23 mouse cellular contexts compared by ENCODE assay signal in genomic region chr2:11738794-11739193, GRCm38 (mm10). TPM values are rescaled to one million over a fixed set of nuclear protein-coding genes. Genes with fewer than 3 reads are reported as not detected.
DNase-seq lines count a peak whose midpoint lies in the region; ATAC-seq and TF ChIP-seq lines count a peak whose summit lies in the region.
"Had no signal": no experiment of that assay in that cellular context is flagged by ENCODE, and none has a peak within 500 bp of the region (broad histone marks: within the 10 kb centered on the region; RNA-seq: fewer than 3 reads in every experiment).

No protein-coding gene starts in this region.

- peaks cover 56% of the 10 kb centered on the region for H3K36me3 ChIP-seq in hindbrain, embryonic 12.5 days
- H3K36me3 ChIP-seq in hindbrain, embryonic 14.5 days (replicated peaks; ENCODE audit: control insufficient read depth, insufficient read depth), result peaks cover 58% of the 10 kb centered on the region
- peaks cover 60% of the 10 kb centered on the region for H3K36me3 ChIP-seq in midbrain, embryonic 13.5 days
- H3K36me3 ChIP-seq in midbrain, embryonic 10.5 days, result peaks cover 57% of the 10 kb centered on the region
- H3K36me3 ChIP-seq in hindbrain, postnatal 0 days (ENCODE audit: insufficient read depth, low read length), result peaks cover 40% of the 10 kb centered on the region

- DNase-seq in hindbrain, embryonic 14.5 days (ENCODE audit: low spot score), result no peak
- no peak for DNase-seq in midbrain, embryonic 10.5 days (ENCODE audit: low spot score)
- no peak for DNase-seq in hindbrain, postnatal 0 days (ENCODE audit: low spot score)
- no peak for DNase-seq in right cerebral cortex, postnatal 36 days (ENCODE audit: low spot score in 2 of 2)
- DNase-seq in cerebellum, adult 8-10 months, result no peak
- DNase-seq: adrenal gland, adult 8-10 months; cerebellum, adult 9-10 months; gastrocnemius, postnatal 14 days; heart, adult 18-20 months; heart, postnatal 36 days; kidney, adult 18-20 months; kidney, postnatal 36 days; left cerebral cortex, postnatal 4 days; liver, embryonic 13.5 days; lung, postnatal 4 days had no signal

- no peak overlapping the region for H3K27ac ChIP-seq in hindbrain, embryonic 12.5 days
- H3K27ac ChIP-seq in hindbrain, embryonic 14.5 days, result no peak overlapping the region
- no peak overlapping the region for H3K27ac ChIP-seq in midbrain, embryonic 13.5 days
- H3K27ac ChIP-seq in midbrain, embryonic 10.5 days (replicated peaks), result no peak overlapping the region
- H3K27ac ChIP-seq in hindbrain, postnatal 0 days, result no peak overlapping the region
- H3K27ac ChIP-seq: embryonic facial prominence, embryonic 12.5 days; heart, embryonic 13.5 days; left cerebral cortex, adult 2 months; liver, embryonic 13.5 days; lung, embryonic 15.5 days; midbrain, embryonic 12.5 days had no signal

- H3K27me3 ChIP-seq in hindbrain, embryonic 12.5 days, result no peaks in the 10 kb centered on the region
- H3K27me3 ChIP-seq in hindbrain, embryonic 14.5 days (ENCODE audit: control insufficient read depth, insufficient read depth, low read length), result no peaks in the 10 kb centered on the region
- H3K27me3 ChIP-seq in midbrain, embryonic 13.5 days, result no peaks in the 10 kb centered on the region
- H3K27me3 ChIP-seq in midbrain, embryonic 10.5 days (ENCODE audit: low read depth, poor library complexity, severe bottlenecking), result no peaks in the 10 kb centered on the region
- no peaks in the 10 kb centered on the region for H3K27me3 ChIP-seq in hindbrain, postnatal 0 days (ENCODE audit: insufficient read depth, low read length)
- H3K27me3 ChIP-seq: embryonic facial prominence, embryonic 12.5 days; heart, embryonic 13.5 days; liver, embryonic 13.5 days; lung, embryonic 15.5 days; midbrain, embryonic 12.5 days had no signal

- no peak for TF ChIP-seq CTCF in hindbrain, postnatal 0 days (IDR thresholded peaks at IDR 0.05; ENCODE audit: low read depth)

- no peaks in the 10 kb centered on the region for H3K4me1 ChIP-seq in hindbrain, embryonic 12.5 days
- H3K4me1 ChIP-seq in hindbrain, embryonic 14.5 days (replicated peaks; ENCODE audit: control insufficient read depth, insufficient read depth, low read length), result no peaks in the 10 kb centered on the region
- H3K4me1 ChIP-seq in midbrain, embryonic 13.5 days (replicated peaks), result no peaks in the 10 kb centered on the region
- no peaks in the 10 kb centered on the region for H3K4me1 ChIP-seq in midbrain, embryonic 10.5 days
- no peaks in the 10 kb centered on the region for H3K4me1 ChIP-seq in hindbrain, postnatal 0 days (ENCODE audit: insufficient read depth, low read length)
- H3K4me1 ChIP-seq: embryonic facial prominence, embryonic 12.5 days; heart, embryonic 13.5 days; liver, embryonic 13.5 days; lung, embryonic 15.5 days; midbrain, embryonic 12.5 days had no signal

- H3K9ac ChIP-seq in hindbrain, embryonic 12.5 days, result no peak overlapping the region
- H3K9ac ChIP-seq in hindbrain, embryonic 14.5 days, result no peak overlapping the region
- H3K9ac ChIP-seq in midbrain, embryonic 13.5 days (replicated peaks), result no peak overlapping the region
- no peak overlapping the region for H3K9ac ChIP-seq in hindbrain, postnatal 0 days (replicated peaks; ENCODE audit: low read length)
- H3K9ac ChIP-seq: embryonic facial prominence, embryonic 12.5 days; heart, embryonic 13.5 days; liver, embryonic 13.5 days; lung, embryonic 15.5 days; midbrain, embryonic 12.5 days had no signal

- WGBS in hindbrain, embryonic 12.5 days, result 91% methylated on average over 3 of the region's 3 CpGs
- WGBS in hindbrain, embryonic 14.5 days, result 88% methylated on average over 3 of the region's 3 CpGs
- WGBS in midbrain, embryonic 13.5 days, result over 99% methylated on average over 3 of the region's 3 CpGs
- 87% methylated on average over 3 of the region's 3 CpGs for WGBS in midbrain, embryonic 10.5 days
- 87% methylated on average over 3 of the region's 3 CpGs for WGBS in hindbrain, postnatal 0 days

- peak; percentile 46; the same call in 1 of the 2 replicates for ATAC-seq in hindbrain, embryonic 12.5 days (ENCODE audit: low FRiP score)
- no peak for ATAC-seq in hindbrain, embryonic 14.5 days (ENCODE audit: low FRiP score)
- ATAC-seq in midbrain, embryonic 13.5 days, result peak; percentile 31; the same call in 1 of the 2 replicates
- 0 out of 2 replicates have a peak, but pooled peaks have one; percentile 41 for ATAC-seq in hindbrain, postnatal 0 days
- 0 out of 2 replicates have a peak, but pooled peaks have one; percentile 6 for ATAC-seq in monocyte, adult 5-6 weeks (replicated peaks; ENCODE audit: insufficient number of reproducible peaks, low FRiP score, low TSS enrichment, poor library complexity, severe bottlenecking)

- no peaks in the 10 kb centered on the region for H3K9me3 ChIP-seq in hindbrain, embryonic 12.5 days (replicated peaks)
- H3K9me3 ChIP-seq in hindbrain, embryonic 14.5 days (ENCODE audit: control insufficient read depth, low read length), result no peaks in the 10 kb centered on the region
- no peaks in the 10 kb centered on the region for H3K9me3 ChIP-seq in midbrain, embryonic 13.5 days
- no peaks in the 10 kb centered on the region for H3K9me3 ChIP-seq in midbrain, embryonic 10.5 days (replicated peaks)
- no peaks in the 10 kb centered on the region for H3K9me3 ChIP-seq in hindbrain, postnatal 0 days (ENCODE audit: low read length)
- H3K9me3 ChIP-seq: embryonic facial prominence, embryonic 12.5 days; heart, embryonic 13.5 days; liver, embryonic 13.5 days; lung, embryonic 15.5 days; midbrain, embryonic 12.5 days had no signal

- H3K4me3 ChIP-seq in hindbrain, embryonic 12.5 days, result no peak overlapping the region
- H3K4me3 ChIP-seq in hindbrain, embryonic 14.5 days (replicated peaks; ENCODE audit: low read length), result no peak overlapping the region
- no peak overlapping the region for H3K4me3 ChIP-seq in midbrain, embryonic 13.5 days (replicated peaks)
- no peak overlapping the region for H3K4me3 ChIP-seq in midbrain, embryonic 10.5 days
- no peak overlapping the region for H3K4me3 ChIP-seq in hindbrain, postnatal 0 days (ENCODE audit: low read length)
- H3K4me3 ChIP-seq: embryonic facial prominence, embryonic 12.5 days; heart, embryonic 13.5 days; left cerebral cortex, adult 2 months; liver, embryonic 13.5 days; lung, embryonic 15.5 days; midbrain, embryonic 12.5 days had no signal

- H3K4me2 ChIP-seq in hindbrain, embryonic 12.5 days (replicated peaks), result no peak overlapping the region
- no peak overlapping the region for H3K4me2 ChIP-seq in hindbrain, embryonic 14.5 days (replicated peaks)
- no peak overlapping the region for H3K4me2 ChIP-seq in midbrain, embryonic 13.5 days (replicated peaks)
- H3K4me2 ChIP-seq in hindbrain, postnatal 0 days (ENCODE audit: low read depth, low read length), result no peak overlapping the region
- H3K4me2 ChIP-seq: embryonic facial prominence, embryonic 12.5 days; heart, embryonic 13.5 days; liver, embryonic 13.5 days; lung, embryonic 15.5 days; midbrain, embryonic 12.5 days had no signal

RNA-seq across cellular contexts. Expression of gene Il15ra, which starts 33.7 kb away (rescaled TPM):
- polyA plus RNA-seq in hindbrain, embryonic 12.5 days (2016; fragmentation: Nextera tagmentation; extraction: Ambion mirVana), result 0.68 and 0.74 TPM in 2 replicates
- 1.4 and 1.5 TPM in 2 replicates for polyA plus RNA-seq in hindbrain, embryonic 14.5 days (2014; fragmentation: Nextera tagmentation; extraction: Ambion mirVana)
- 1.1 and 1.3 TPM in 2 replicates for polyA plus RNA-seq in midbrain, embryonic 13.5 days (2015; fragmentation: Nextera tagmentation; extraction: Ambion mirVana)
- 0.58 and 0.68 TPM in 2 replicates for polyA plus RNA-seq in midbrain, embryonic 10.5 days (2016; fragmentation: Nextera tagmentation; extraction: Ambion mirVana)
- total RNA-seq in hindbrain, postnatal 0 days (2014; rRNA removed), result 0.47 and 1.1 TPM in 2 replicates
- polyA plus RNA-seq in hindbrain, postnatal 0 days (2015; fragmentation: Nextera tagmentation; extraction: Ambion mirVana), result 2.0 and 2.5 TPM in 2 replicates
- 16.9 to 24.0 TPM (median 22.9 TPM) in 3 replicates for total RNA-seq in monocyte, adult 5-6 weeks (2017)

RNA-seq across cellular contexts. Expression of gene Fbh1, which starts 38.6 kb away (rescaled TPM):
- polyA plus RNA-seq in hindbrain, embryonic 12.5 days (2016; fragmentation: Nextera tagmentation; extraction: Ambion mirVana), result 163 and 166 TPM in 2 replicates
- polyA plus RNA-seq in hindbrain, embryonic 14.5 days (2014; fragmentation: Nextera tagmentation; extraction: Ambion mirVana), result 139 and 155 TPM in 2 replicates
- 132 and 133 TPM in 2 replicates for polyA plus RNA-seq in midbrain, embryonic 13.5 days (2015; fragmentation: Nextera tagmentation; extraction: Ambion mirVana)
- 112 and 128 TPM in 2 replicates for polyA plus RNA-seq in midbrain, embryonic 10.5 days (2016; fragmentation: Nextera tagmentation; extraction: Ambion mirVana)
- total RNA-seq in hindbrain, postnatal 0 days (2014; rRNA removed), result 85.1 and 102 TPM in 2 replicates
- 85.0 and 85.7 TPM in 2 replicates for polyA plus RNA-seq in hindbrain, postnatal 0 days (2015; fragmentation: Nextera tagmentation; extraction: Ambion mirVana)
- 90.9 to 110 TPM (median 101 TPM) in 3 replicates for total RNA-seq in monocyte, adult 5-6 weeks (2017)

RNA-seq across cellular contexts. Expression of gene Ankrd16, which starts 38.9 kb away (rescaled TPM):
- 60.6 and 62.8 TPM in 2 replicates for polyA plus RNA-seq in hindbrain, embryonic 12.5 days (2016; fragmentation: Nextera tagmentation; extraction: Ambion mirVana)
- 27.5 and 28.4 TPM in 2 replicates for polyA plus RNA-seq in hindbrain, embryonic 14.5 days (2014; fragmentation: Nextera tagmentation; extraction: Ambion mirVana)
- polyA plus RNA-seq in midbrain, embryonic 13.5 days (2015; fragmentation: Nextera tagmentation; extraction: Ambion mirVana), result 56.6 and 59.8 TPM in 2 replicates
- polyA plus RNA-seq in midbrain, embryonic 10.5 days (2016; fragmentation: Nextera tagmentation; extraction: Ambion mirVana), result 45.3 and 51.2 TPM in 2 replicates
- 42.6 and 43.4 TPM in 2 replicates for total RNA-seq in hindbrain, postnatal 0 days (2014; rRNA removed)
- 35.7 and 36.7 TPM in 2 replicates for polyA plus RNA-seq in hindbrain, postnatal 0 days (2015; fragmentation: Nextera tagmentation; extraction: Ambion mirVana)
- total RNA-seq in monocyte, adult 5-6 weeks (2017), result 51.1 to 79.0 TPM (median 51.8 TPM) in 3 replicates
